Mouse (Mus musculus) hindbrain, embryonic 12.5 days (tissue): ENCODE measurements around the gene U90926. TPM values are rescaled to one million over a fixed set of nuclear protein-coding genes. Genes with fewer than 3 reads are reported as not detected.
A peak's percentile ranks its signal among the peaks of the same experiment; 100 is the strongest.

ENCODE experiments used
- ATAC-seq: fragments of 200-750 bp; cut with Nextera tagmentation; 2 replicates; pipeline ENCODE4 v1.8.0; 2017; ENCODE audit warnings: moderate TSS enrichment; ENCODE audit not compliant: low FRiP score
- H3K27ac ChIP-seq: fragments of 300-500 bp; sonication (generic); 2 replicates; pipeline ENCODE4 v1.5.1; 2016; ENCODE audit warnings: mild to moderate bottlenecking
- H3K27me3 ChIP-seq: fragments of 300-500 bp; sonication (generic); 2 replicates; pipeline ENCODE4 v1.6.1; 2016; ENCODE audit warnings: mild to moderate bottlenecking
- H3K36me3 ChIP-seq: fragments of 300-500 bp; sonication (generic); 2 replicates; pipeline ENCODE4 v1.6.1; 2016; ENCODE audit warnings: mild to moderate bottlenecking
- H3K4me1 ChIP-seq: fragments of 300-500 bp; sonication (generic); 2 replicates; pipeline ENCODE4 v1.6.1; 2016
- H3K4me2 ChIP-seq: fragments of 300-500 bp; sonication (generic); replicated peaks from 2 replicates; pipeline ENCODE4 v1.6.1; 2016; ENCODE audit warnings: mild to moderate bottlenecking
- H3K4me3 ChIP-seq: fragments of 300-500 bp; sonication (generic); 2 replicates; pipeline ENCODE4 v1.5.1; 2016; ENCODE audit warnings: mild to moderate bottlenecking
- H3K9ac ChIP-seq: fragments of 300-500 bp; sonication (generic); 2 replicates; pipeline ENCODE4 v1.6.1; 2016; ENCODE audit warnings: mild to moderate bottlenecking, moderate library complexity
- H3K9me3 ChIP-seq: fragments of 300-500 bp; sonication (generic); replicated peaks from 2 replicates; pipeline ENCODE4 v1.6.1; 2016; ENCODE audit warnings: mild to moderate bottlenecking
- WGBS: fragments of 180-500 bp; shearing (Covaris S2); methylation state at CpG from one replicate; pipeline ENCODE4 v1.1.7; 2016; 5-methylcytosine and 5-hydroxymethylcytosine counted together
- polyA plus RNA-seq: library from polyadenylated mRNA; unstranded; fragments of >200 nt; fragmentation: Nextera tagmentation; extraction: Ambion mirVana; gene quantifications from 2 replicates; pipeline ENCODE4 v1.2.1, GENCODE M21; 2016

Gene U90926
- polyA plus RNA-seq, 1 experiment from 2014 or later: not detected

DNA sequence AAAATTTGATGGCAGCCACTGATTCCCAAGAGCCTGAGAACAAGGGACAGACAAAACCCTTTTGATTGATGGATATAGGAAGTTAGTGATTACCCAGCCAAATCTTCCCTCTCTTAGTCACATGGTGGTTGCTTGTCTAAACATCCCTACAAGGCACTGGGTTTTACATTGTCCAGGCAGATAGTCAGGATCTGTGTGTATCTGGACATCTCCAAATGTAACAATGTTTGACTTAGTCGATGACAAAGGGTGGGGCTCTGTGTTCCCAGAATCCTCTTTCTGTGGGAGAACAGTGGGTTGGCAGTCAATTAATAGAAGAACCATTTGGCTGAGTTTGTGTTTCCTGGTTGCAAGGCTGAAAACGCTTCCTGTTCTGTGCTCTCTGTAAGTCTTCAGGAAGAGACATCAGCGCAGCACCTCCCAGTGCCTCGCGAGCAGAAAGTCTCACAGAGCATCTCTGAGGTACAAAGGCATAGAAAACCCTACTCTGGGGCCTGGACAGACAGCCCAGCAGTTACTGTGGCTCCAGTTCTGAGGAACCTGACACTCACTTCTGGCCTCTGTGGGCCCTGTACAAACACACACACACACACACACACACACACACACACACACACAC, 19.8 kb upstream of the U90926 start:
- WGBS: 79% methylated on average over 5 of the region's 5 CpGs
- Histone ChIP-seq H3K27me3 (0 out of 2 replicates have a peak, but pooled peaks cover 3% of the 10 kb centered on the region), H3K36me3 (no peaks in the 10 kb centered on the region), H3K4me2 (no peak overlapping the region), H3K9ac (no peak overlapping the region), H3K4me3 (no peak overlapping the region), H3K9me3 (no peaks in the 10 kb centered on the region), H3K27ac (no peak overlapping the region), H3K4me1 (no peaks in the 10 kb centered on the region)
- no peak for ATAC-seq

GRCm38 (mm10) chr5:92233366-92233765, 18.2 kb upstream of the U90926 start:
- no peak overlapping the region for H3K4me3 ChIP-seq
- no peaks in the 10 kb centered on the region for H3K36me3 ChIP-seq
- H3K9ac ChIP-seq: no peak overlapping the region
- WGBS: 96% methylated on average over 4 of the region's 4 CpGs
- no peak overlapping the region for H3K27ac ChIP-seq
- no peak for ATAC-seq
- no peaks in the 10 kb centered on the region for H3K9me3 ChIP-seq
- 0 out of 2 replicates have a peak, but pooled peaks cover 3% of the 10 kb centered on the region for H3K27me3 ChIP-seq
- H3K4me1 ChIP-seq: no peaks in the 10 kb centered on the region
- no peak overlapping the region for H3K4me2 ChIP-seq

DNA sequence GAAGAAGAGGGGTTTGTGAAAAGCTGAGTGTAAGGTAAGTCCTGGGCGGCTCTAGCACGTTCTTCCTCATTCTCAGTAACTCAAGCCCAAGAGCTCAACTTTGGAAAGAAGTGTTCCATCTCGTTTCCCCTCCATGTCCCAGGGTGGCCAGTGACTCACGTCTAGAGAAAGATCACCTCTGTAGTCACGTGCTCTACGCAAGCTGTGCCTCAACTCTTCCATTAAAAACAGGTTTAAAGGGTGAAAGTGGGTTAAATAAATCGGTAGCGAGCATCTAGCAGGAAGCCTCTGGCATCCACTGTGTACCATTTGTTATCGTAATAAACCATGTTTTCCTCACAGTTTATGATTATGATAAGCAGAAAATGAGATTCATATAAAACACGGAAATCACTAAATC, 16.6 kb upstream of the U90926 start:
- Histone ChIP-seq H3K4me1 (no peaks in the 10 kb centered on the region), H3K36me3 (no peaks in the 10 kb centered on the region), H3K27ac (no peak overlapping the region), H3K9ac (no peak overlapping the region), H3K4me3 (no peak overlapping the region), H3K9me3 (no peaks in the 10 kb centered on the region), H3K4me2 (no peak overlapping the region), H3K27me3 (0 out of 2 replicates have a peak, but pooled peaks cover 3% of the 10 kb centered on the region)
- ATAC-seq: no peak
- WGBS: 83% methylated on average over 10 of the region's 10 CpGs

GRCm38 (mm10) chr5:92230306-92230705, 15.1 kb upstream of the U90926 start:
- ATAC-seq: no peak
- no peaks in the 10 kb centered on the region for H3K36me3 ChIP-seq
- no peak overlapping the region for H3K27ac ChIP-seq
- WGBS: 84% methylated on average over 11 of the region's 11 CpGs
- H3K27me3 ChIP-seq: 0 out of 2 replicates have a peak, but pooled peaks cover 3% of the 10 kb centered on the region
- no peak overlapping the region for H3K4me2 ChIP-seq
- no peak overlapping the region for H3K4me3 ChIP-seq
- no peak overlapping the region for H3K9ac ChIP-seq
- H3K9me3 ChIP-seq: no peaks in the 10 kb centered on the region
- no peaks in the 10 kb centered on the region for H3K4me1 ChIP-seq

- Histone ChIP-seq H3K4me1 (no peaks in the 10 kb centered on the region), H3K27ac (no peak overlapping the region), H3K4me2 (no peak overlapping the region), H3K9me3 (no peaks in the 10 kb centered on the region), H3K27me3 (0 out of 2 replicates have a peak, but pooled peaks cover 3% of the 10 kb centered on the region), H3K36me3 (no peaks in the 10 kb centered on the region), H3K9ac (no peak overlapping the region), H3K4me3 (no peak overlapping the region)
- 90% methylated on average over 3 of the region's 3 CpGs for WGBS
- ATAC-seq: no peak
These were observed 14.3 kb upstream of the U90926 start for GRCm38 (mm10) chr5:92229514-92229913.

GRCm38 (mm10) chr5:92228776-92229175, 13.6 kb upstream of the U90926 start:
- H3K9ac ChIP-seq: no peak overlapping the region
- no peaks in the 10 kb centered on the region for H3K9me3 ChIP-seq
- 0 out of 2 replicates have a peak, but pooled peaks cover 3% of the 10 kb centered on the region for H3K27me3 ChIP-seq
- H3K4me2 ChIP-seq: no peak overlapping the region
- H3K36me3 ChIP-seq: no peaks in the 10 kb centered on the region
- H3K4me3 ChIP-seq: no peak overlapping the region
- no peaks in the 10 kb centered on the region for H3K4me1 ChIP-seq
- no peak overlapping the region for H3K27ac ChIP-seq
- WGBS: 25% methylated on average over 10 of the region's 10 CpGs
- ATAC-seq: no peak

GRCm38 (mm10) chr5:92227782-92228181, 12.6 kb upstream of the U90926 start:
- ATAC-seq: no peak

GRCm38 (mm10) chr5:92220287-92220902, 5.2 kb upstream of the U90926 start:
- ATAC-seq: no peak
- H3K4me1 ChIP-seq: peaks cover 8% of the 10 kb centered on the region; the same call in 1 of the 2 replicates
- H3K9me3 ChIP-seq: no peaks in the 10 kb centered on the region

More at GRCm38 (mm10) chr5:92227782-92228181, 12.6 kb upstream of the U90926 start:
- Histone ChIP-seq H3K9me3 (no peaks in the 10 kb centered on the region), H3K4me3 (no peak overlapping the region), H3K27ac (no peak overlapping the region), H3K27me3 (0 out of 2 replicates have a peak, but pooled peaks cover 3% of the 10 kb centered on the region), H3K4me1 (no peaks in the 10 kb centered on the region), H3K36me3 (no peaks in the 10 kb centered on the region), H3K9ac (no peak overlapping the region), H3K4me2 (no peak overlapping the region)
- 86% methylated on average over 7 of the region's 7 CpGs for WGBS

DNA sequence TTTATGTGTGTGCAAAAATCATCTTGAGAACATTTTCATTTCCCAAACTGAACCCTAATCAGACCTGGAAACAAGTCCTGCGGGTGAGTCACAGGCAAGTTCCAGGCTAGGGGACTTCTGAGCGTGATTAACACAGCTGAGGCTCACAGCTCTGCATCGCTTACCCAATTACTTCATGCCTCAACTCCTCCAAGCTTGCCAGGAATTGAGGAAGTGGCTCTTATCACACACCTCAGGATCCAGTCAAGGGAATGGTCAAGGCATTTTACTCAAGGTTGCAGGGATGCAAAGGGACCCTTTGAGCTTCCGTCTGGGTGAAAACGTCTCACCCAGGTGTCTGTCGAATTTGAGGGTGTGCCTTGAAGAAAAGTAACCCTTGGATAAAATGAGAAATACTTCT, 4.6 kb upstream of the U90926 start:
- Histone ChIP-seq H3K4me2 (no peak overlapping the region), H3K4me3 (no peak overlapping the region), H3K27me3 (no peaks in the 10 kb centered on the region), H3K4me1 (peaks cover 8% of the 10 kb centered on the region; the same call in 1 of the 2 replicates), H3K9ac (no peak overlapping the region), H3K36me3 (no peaks in the 10 kb centered on the region), H3K9me3 (no peaks in the 10 kb centered on the region), H3K27ac (0 out of 2 replicates have a peak overlapping the region, but pooled peaks have one; percentile 78)
- WGBS: 77% methylated on average over 6 of the region's 6 CpGs
- no peak for ATAC-seq

More at GRCm38 (mm10) chr5:92220287-92220902, 5.2 kb upstream of the U90926 start:
- Histone ChIP-seq H3K4me2 (no peak overlapping the region), H3K27ac (no peak overlapping the region), H3K4me3 (no peak overlapping the region), H3K27me3 (no peaks in the 10 kb centered on the region), H3K9ac (no peak overlapping the region), H3K36me3 (no peaks in the 10 kb centered on the region)
- WGBS: 90% methylated on average over 8 of the region's 8 CpGs

GRCm38 (mm10) chr5:92218915-92219793, 3.9 kb upstream of the U90926 start:
- Histone ChIP-seq H3K9ac (peak overlapping the region; percentile 32; the same call in 1 of the 2 replicates), H3K4me1 (peaks cover 8% of the 10 kb centered on the region; the same call in 1 of the 2 replicates), H3K27me3 (no peaks in the 10 kb centered on the region), H3K4me3 (no peak overlapping the region), H3K27ac (peak overlapping the region; percentile 78), H3K36me3 (no peaks in the 10 kb centered on the region), H3K4me2 (0 out of 2 replicates have a peak overlapping the region, but pooled peaks have one; percentile 21), H3K9me3 (no peaks in the 10 kb centered on the region)
- WGBS: 34% methylated on average over 17 of the region's 17 CpGs
- peak; percentile 93 for ATAC-seq

DNA sequence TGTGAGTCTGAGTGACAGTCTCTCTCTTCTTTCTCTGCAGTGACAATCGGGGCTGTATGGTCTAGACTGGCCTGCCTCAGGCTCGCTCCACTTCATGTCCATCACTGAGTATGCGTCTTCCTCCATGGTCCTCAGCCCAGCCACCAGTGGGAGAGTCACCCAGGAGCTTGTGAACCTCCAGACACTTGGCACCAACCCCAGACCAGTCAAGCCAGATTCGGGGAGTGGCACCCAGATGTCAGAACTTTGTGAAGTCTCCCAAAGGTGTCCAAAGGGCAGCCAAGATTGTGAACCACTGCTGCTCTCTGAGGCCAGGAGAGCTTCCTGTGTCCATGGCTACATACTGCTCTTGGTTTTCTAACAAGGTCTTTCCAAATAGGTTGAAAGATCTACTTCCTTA, 3.0 kb downstream of the U90926 start:
- Histone ChIP-seq H3K9ac (no peak overlapping the region), H3K4me2 (no peak overlapping the region), H3K36me3 (no peaks in the 10 kb centered on the region), H3K9me3 (no peaks in the 10 kb centered on the region), H3K27me3 (no peaks in the 10 kb centered on the region), H3K27ac (no peak overlapping the region), H3K4me3 (no peak overlapping the region), H3K4me1 (no peaks in the 10 kb centered on the region)
- 90% methylated on average over 4 of the region's 4 CpGs for WGBS
- ATAC-seq: no peak

DNA sequence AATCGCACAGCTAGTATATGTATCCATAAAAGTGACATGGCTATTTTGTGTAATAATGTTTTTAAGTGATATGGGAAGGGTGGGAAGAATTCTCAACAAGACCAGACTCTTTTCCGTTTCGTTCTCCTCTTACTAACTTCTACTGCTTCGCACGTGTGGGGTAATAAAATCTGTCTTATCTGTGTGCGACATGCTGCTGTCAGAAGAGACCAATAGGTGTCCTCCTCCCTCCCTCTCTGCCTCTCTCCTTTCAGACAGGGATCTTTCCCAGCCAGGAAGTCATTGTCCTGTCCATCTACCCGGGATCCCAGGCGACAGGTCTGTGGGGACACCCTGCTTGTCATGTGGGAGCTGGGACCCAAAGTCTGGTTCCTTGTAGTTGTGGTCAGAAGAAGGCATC, 5.0 kb downstream of the U90926 start:
- no peak overlapping the region for H3K9ac ChIP-seq
- no peak overlapping the region for H3K4me2 ChIP-seq
- peaks cover 4% of the 10 kb centered on the region; the same call in 1 of the 2 replicates for H3K36me3 ChIP-seq
- no peak overlapping the region for H3K4me3 ChIP-seq
- H3K27ac ChIP-seq: no peak overlapping the region
- H3K4me1 ChIP-seq: no peaks in the 10 kb centered on the region
- no peaks in the 10 kb centered on the region for H3K9me3 ChIP-seq
- ATAC-seq: no peak
- 85% methylated on average over 8 of the region's 8 CpGs for WGBS
- no peaks in the 10 kb centered on the region for H3K27me3 ChIP-seq
